Mouse (Mus musculus) hindbrain, embryonic 13.5 days (tissue): ENCODE data around the gene Prpf18. TPM values are rescaled to one million over a fixed set of nuclear protein-coding genes. Genes with fewer than 3 reads are reported as not detected.
"Not testable (repeated sequence)": the region's sequence is repeated elsewhere in the genome, so short reads cannot be mapped to it uniquely, and the experiment has no call there.

ENCODE experiments used
- ATAC-seq: fragments of 200-750 bp; cut with Nextera tagmentation; 2 replicates; pipeline ENCODE4 v1.8.0; 2017; ENCODE audit warnings: moderate TSS enrichment; ENCODE audit not compliant: low FRiP score
- H3K27ac ChIP-seq: fragments of 300-500 bp; sonication (generic); 2 replicates; pipeline ENCODE4 v1.5.1; 2015; ENCODE audit warnings: inconsistent platforms, mild to moderate bottlenecking, moderate library complexity
- H3K27me3 ChIP-seq: fragments of 300-500 bp; sonication (generic); 2 replicates; pipeline ENCODE4 v1.6.1; 2015; ENCODE audit warnings: mild to moderate bottlenecking, inconsistent platforms
- H3K36me3 ChIP-seq: fragments of 300-500 bp; sonication (generic); 2 replicates; pipeline ENCODE4 v1.6.1; 2015; ENCODE audit warnings: mild to moderate bottlenecking, inconsistent platforms
- H3K4me1 ChIP-seq: fragments of 300-500 bp; sonication (generic); replicated peaks from 2 replicates; pipeline ENCODE4 v1.6.1; 2015; ENCODE audit warnings: inconsistent platforms
- H3K4me2 ChIP-seq: fragments of 300-500 bp; sonication (generic); 2 replicates; pipeline ENCODE4 v1.6.1; 2015; ENCODE audit warnings: inconsistent platforms, mild to moderate bottlenecking, moderate library complexity
- H3K4me3 ChIP-seq: fragments of 300-500 bp; sonication (generic); 2 replicates; pipeline ENCODE4 v1.5.1; 2015; ENCODE audit warnings: mild to moderate bottlenecking, inconsistent platforms
- H3K9ac ChIP-seq: fragments of 300-500 bp; sonication (generic); 2 replicates; pipeline ENCODE4 v1.6.1; 2015; ENCODE audit warnings: mild to moderate bottlenecking, inconsistent platforms
- H3K9me3 ChIP-seq: fragments of 300-500 bp; sonication (generic); 2 replicates; pipeline ENCODE4 v1.6.1; 2016; ENCODE audit warnings: inconsistent platforms
- WGBS: fragments of 180-500 bp; shearing (Covaris S2); methylation state at CpG from one replicate; pipeline ENCODE4 v1.1.7; 2015; 5-methylcytosine and 5-hydroxymethylcytosine counted together
- polyA plus RNA-seq: library from polyadenylated mRNA; unstranded; fragments of >200 nt; fragmentation: Nextera tagmentation; extraction: Ambion mirVana; gene quantifications from 2 replicates; pipeline ENCODE4 v1.2.1, GENCODE M21; 2015

Gene Prpf18
- polyA plus RNA-seq, 1 experiment from 2014 or later: 47.8 TPM

DNA sequence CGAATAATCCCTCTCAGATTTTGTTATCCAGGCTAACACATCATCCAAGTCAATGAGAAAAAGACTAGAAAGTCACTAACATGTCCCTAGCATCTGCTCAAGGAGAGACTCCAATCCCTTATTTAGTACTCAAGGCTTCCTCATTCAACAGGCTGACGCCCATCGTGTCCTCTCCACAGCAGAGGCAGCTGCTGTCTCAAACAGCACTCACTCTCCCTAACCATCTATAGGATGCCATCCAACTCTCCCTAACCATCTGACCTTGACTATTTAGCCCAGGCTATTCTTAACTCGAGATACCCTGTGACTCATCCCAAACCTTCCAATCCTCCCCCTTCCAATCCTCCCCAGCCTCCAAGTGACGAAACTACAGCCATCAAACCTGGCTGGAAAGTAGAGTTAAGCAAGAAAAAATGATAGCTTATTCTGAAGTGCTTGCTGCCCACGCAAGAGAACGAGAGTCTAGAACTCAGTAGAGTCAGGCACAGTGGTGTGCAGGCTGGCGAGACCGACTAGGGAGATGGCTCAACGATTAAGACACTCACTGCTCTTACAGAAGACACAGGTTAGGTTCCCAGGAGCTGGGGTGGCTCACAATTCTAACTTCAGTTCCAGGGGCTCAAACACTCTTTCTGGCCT is 21.6 kb downstream of the Prpf18 start:
- H3K27me3 ChIP-seq: no peaks in the 10 kb centered on the region
- no peak overlapping the region for H3K27ac ChIP-seq
- no peaks in the 10 kb centered on the region for H3K4me1 ChIP-seq
- H3K4me2 ChIP-seq: no peak overlapping the region
- no peak for ATAC-seq
- no peaks in the 10 kb centered on the region for H3K9me3 ChIP-seq
- peaks cover 65% of the 10 kb centered on the region for H3K36me3 ChIP-seq
- H3K9ac ChIP-seq: no peak overlapping the region
- H3K4me3 ChIP-seq: no peak overlapping the region
- 96% methylated on average over 10 of the region's 10 CpGs for WGBS

DNA sequence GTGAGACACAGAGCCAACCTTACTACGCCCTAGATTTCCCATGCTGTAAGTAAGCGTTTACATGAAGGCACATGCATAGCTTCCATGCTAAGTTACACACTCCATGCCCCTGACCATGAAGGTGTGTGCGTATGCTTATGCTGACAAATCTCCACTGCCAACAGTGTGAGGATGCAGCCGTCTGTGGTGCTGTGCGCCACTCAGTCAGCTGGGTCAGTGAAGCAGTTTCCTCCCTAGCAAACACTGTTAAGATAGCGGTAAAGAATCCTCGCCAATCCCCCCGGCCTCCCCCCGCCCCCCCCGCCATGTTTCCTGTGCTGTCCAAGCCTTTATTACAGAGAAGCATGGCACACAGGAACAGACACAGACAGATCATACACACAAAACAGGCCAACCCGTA is 22.4 kb downstream of the Prpf18 start:
- WGBS: 95% methylated on average over 11 of the region's 11 CpGs
- Histone ChIP-seq H3K9ac (no peak overlapping the region), H3K4me3 (no peak overlapping the region), H3K27ac (no peak overlapping the region), H3K9me3 (no peaks in the 10 kb centered on the region), H3K4me1 (no peaks in the 10 kb centered on the region), H3K4me2 (no peak overlapping the region), H3K27me3 (no peaks in the 10 kb centered on the region), H3K36me3 (peaks cover 58% of the 10 kb centered on the region)
- no peak for ATAC-seq

DNA sequence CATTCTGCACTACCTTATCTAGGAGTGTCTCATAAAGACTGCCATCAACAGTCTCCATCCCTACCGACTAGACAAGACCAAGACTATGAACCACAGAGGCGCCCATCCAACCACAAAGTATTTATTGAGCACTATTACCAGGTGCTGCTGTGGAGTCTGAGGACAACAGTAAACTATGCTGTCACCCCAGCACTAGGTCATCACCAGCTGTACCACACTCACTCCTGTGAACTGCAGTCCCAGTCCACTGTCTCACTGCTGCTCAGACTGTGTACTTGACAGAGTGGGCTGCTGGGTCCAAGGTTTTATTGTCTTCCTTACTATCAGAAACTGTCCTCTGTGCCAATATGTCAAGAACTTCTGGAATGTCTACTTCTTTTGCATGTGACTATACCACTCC is 23.0 kb downstream of the Prpf18 start:
- ATAC-seq: no peak
- Histone ChIP-seq H3K4me2 (no peak overlapping the region), H3K4me1 (no peaks in the 10 kb centered on the region), H3K27ac (no peak overlapping the region), H3K36me3 (peaks cover 58% of the 10 kb centered on the region), H3K9ac (no peak overlapping the region), H3K4me3 (no peak overlapping the region), H3K9me3 (no peaks in the 10 kb centered on the region), H3K27me3 (no peaks in the 10 kb centered on the region)
- WGBS: 96% methylated on average over 2 of the region's 2 CpGs

GRCm38 (mm10) chr2:4626911-4627310 is 25.0 kb downstream of the Prpf18 start:
- H3K27me3 ChIP-seq: no peaks in the 10 kb centered on the region
- H3K4me2 ChIP-seq: no peak overlapping the region
- no peak for ATAC-seq
- no peak overlapping the region for H3K4me3 ChIP-seq
- no peak overlapping the region for H3K9ac ChIP-seq
- 95% methylated on average over 3 of the region's 3 CpGs for WGBS
- no peaks in the 10 kb centered on the region for H3K9me3 ChIP-seq
- no peaks in the 10 kb centered on the region for H3K4me1 ChIP-seq
- peaks cover 51% of the 10 kb centered on the region for H3K36me3 ChIP-seq
- no peak overlapping the region for H3K27ac ChIP-seq

DNA sequence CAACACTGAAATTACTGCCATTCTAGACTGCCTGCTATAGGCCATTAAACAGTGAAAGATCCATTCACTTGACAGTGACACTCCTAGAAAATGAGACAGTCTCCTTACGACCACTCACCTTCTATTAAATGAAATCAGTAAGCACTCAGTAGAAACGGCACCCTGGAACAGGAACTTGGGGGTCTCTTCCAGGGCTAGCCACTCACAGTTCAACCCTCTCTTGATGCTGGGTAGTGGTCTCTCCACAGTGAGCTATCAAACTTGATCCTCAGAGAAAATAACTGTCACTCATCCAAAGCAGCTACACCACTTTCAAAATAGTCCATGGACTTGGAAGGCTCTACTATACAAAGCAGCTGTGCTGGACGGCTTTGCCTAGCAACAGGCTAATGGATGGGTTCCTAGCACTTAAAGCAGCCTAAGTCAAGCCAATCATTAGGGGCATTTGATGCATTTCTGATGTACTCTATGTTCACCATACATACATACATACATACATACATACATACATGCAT is 30.4 kb downstream of the Prpf18 start:
- Histone ChIP-seq H3K4me1 (no peaks in the 10 kb centered on the region), H3K27ac (peak overlapping the region; percentile 6; the same call in 1 of the 2 replicates), H3K4me2 (no peak overlapping the region), H3K9me3 (no peaks in the 10 kb centered on the region), H3K27me3 (no peaks in the 10 kb centered on the region), H3K9ac (no peak overlapping the region), H3K36me3 (peaks cover 30% of the 10 kb centered on the region), H3K4me3 (no peak overlapping the region)
- no peak for ATAC-seq
- 79% methylated on average over 3 of the region's 3 CpGs for WGBS

GRCm38 (mm10) chr2:4620640-4621401 is 31.1 kb downstream of the Prpf18 start:
- Histone ChIP-seq H3K4me2 (no peak overlapping the region), H3K27me3 (no peaks in the 10 kb centered on the region), H3K9me3 (no peaks in the 10 kb centered on the region), H3K9ac (no peak overlapping the region), H3K27ac (peak overlapping the region; percentile 6; the same call in 1 of the 2 replicates), H3K4me1 (no peaks in the 10 kb centered on the region), H3K4me3 (no peak overlapping the region), H3K36me3 (peaks cover 24% of the 10 kb centered on the region)
- 76% methylated on average over 12 of the region's 12 CpGs for WGBS
- ATAC-seq: no peak

DNA sequence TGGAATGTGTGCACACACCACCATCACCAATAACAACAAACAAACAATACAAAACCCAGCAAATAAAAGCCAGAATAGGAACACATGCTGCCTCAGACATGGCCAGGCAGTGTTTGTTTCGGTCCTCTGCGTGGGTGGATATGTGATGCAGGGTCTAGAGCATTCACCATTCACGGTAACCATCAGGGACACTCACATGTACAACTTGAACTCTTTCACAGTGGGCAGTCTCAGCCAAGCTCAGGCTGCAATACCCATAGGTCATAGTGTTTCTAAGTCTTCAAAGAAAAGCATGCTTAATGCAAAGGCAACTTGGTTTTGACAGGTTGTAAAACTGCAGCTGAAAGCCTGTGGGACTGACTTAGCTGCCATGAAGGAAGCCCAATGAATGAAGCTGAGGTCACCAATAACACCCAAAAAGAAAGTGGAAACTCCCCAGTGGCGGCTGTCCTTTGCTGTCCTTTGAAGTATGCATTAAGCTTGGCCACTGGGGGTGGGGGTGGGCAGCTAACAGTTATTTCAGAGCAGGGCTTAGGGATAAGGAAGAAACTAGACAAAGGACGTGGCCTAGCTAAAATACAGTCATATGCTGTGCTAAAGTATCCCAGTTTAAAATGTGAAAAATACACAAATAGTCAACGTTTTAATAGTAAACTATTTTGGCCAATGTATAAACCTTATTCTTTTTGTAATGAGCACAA is 31.9 kb downstream of the Prpf18 start:
- 64% methylated on average over 6 of the region's 6 CpGs for WGBS
- Histone ChIP-seq H3K9ac (no peak overlapping the region), H3K36me3 (peaks cover 28% of the 10 kb centered on the region), H3K4me1 (no peaks in the 10 kb centered on the region), H3K4me3 (no peak overlapping the region), H3K27me3 (no peaks in the 10 kb centered on the region), H3K27ac (no peak overlapping the region), H3K4me2 (no peak overlapping the region), H3K9me3 (no peaks in the 10 kb centered on the region)
- ATAC-seq: no peak

GRCm38 (mm10) chr2:4619126-4619525 is 32.8 kb downstream of the Prpf18 start:
- not testable (repeated sequence) for H3K27me3 ChIP-seq, H3K27ac ChIP-seq, H3K9ac ChIP-seq, H3K4me1 ChIP-seq, H3K4me3 ChIP-seq, H3K4me2 ChIP-seq, ATAC-seq, H3K9me3 ChIP-seq
- H3K36me3 ChIP-seq: peaks cover 26% of the 10 kb centered on the region

DNA sequence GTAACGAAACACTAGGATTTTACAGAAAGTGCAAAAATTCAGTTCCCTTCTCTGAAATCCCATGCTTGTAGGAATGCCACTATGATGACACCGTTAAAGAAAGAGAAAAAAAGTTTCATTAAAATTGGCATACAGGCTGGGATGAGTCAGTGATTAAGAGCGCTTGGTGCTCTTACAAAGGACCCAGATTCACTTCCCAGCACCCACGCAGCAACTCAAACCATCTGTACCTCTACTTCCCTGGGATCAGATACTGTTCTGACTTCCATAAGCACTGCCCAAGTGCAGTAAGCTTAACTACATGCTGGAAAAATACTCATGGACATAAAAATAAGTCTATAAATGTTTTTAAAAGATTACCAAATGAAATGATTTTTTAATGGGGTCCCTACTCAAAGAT is 34.9 kb downstream of the Prpf18 start:
- no peaks in the 10 kb centered on the region for H3K4me1 ChIP-seq
- WGBS: 91% methylated on average over 4 of the region's 4 CpGs
- peaks cover 30% of the 10 kb centered on the region for H3K36me3 ChIP-seq
- no peak overlapping the region for H3K4me2 ChIP-seq
- no peaks in the 10 kb centered on the region for H3K27me3 ChIP-seq
- no peaks in the 10 kb centered on the region for H3K9me3 ChIP-seq
- no peak overlapping the region for H3K4me3 ChIP-seq
- no peak for ATAC-seq
- H3K27ac ChIP-seq: no peak overlapping the region
- no peak overlapping the region for H3K9ac ChIP-seq

DNA sequence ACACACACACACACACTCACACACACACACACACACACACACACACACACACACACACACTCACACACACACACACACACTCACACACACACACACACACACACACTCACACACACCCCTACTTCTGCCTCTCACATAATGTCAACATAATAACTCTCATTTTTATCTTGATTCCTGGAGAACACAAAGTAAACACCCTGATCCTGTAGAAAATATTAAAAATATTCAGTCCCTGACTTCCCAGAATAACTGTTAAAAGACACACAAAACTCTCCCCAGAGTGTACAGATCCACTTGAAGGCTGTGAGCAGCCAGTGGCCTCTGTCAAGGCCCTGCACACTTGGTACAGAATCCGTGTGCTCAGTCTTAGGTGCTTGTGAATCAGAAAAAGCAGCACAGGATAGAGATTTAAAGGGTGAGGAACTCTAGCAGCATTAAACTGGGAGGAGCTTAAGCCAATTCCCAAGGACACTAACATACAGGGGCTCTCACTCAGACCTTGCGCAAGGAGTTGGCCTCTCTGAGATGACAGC is 36.8 kb downstream of the Prpf18 start:
- H3K4me2 ChIP-seq: no peak overlapping the region
- H3K9me3 ChIP-seq: no peaks in the 10 kb centered on the region
- no peak for ATAC-seq
- no peak overlapping the region for H3K9ac ChIP-seq
- WGBS: 84% methylated on average over 2 of the region's 2 CpGs
- H3K4me3 ChIP-seq: no peak overlapping the region
- H3K4me1 ChIP-seq: no peaks in the 10 kb centered on the region
- H3K27ac ChIP-seq: no peak overlapping the region
- H3K27me3 ChIP-seq: no peaks in the 10 kb centered on the region
- peaks cover 42% of the 10 kb centered on the region for H3K36me3 ChIP-seq

DNA sequence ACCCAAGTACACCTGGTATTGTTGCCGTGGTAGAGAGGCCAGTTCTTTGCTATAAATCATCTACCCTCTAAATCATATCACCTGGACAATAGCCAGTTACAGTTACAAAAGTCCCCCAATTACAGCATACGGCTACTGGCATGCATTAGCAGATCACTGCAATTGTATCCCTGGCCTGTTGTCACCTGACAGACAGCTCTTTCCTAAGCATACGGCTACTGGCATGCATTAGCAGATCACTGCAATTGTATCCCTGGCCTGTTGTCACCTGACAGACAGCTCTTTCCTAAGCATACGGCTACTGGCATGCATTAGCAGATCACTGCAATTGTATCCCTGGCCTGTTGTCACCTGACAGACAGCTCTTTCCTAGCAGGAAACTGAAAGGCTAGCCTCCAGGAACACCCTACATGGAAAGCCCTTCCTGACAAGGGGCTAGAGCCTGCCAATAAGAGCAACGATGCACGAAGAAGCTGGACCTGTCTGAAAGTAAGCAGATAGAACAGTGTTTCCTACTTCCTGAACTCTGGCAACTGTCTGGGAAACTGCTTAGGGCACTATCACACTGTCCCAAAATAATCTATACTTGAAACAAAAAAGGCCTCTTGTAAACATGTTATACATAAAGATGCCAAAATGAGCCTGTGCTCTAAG is 37.5 kb downstream of the Prpf18 start:
- not testable (repeated sequence) for H3K4me3 ChIP-seq, H3K9me3 ChIP-seq, H3K27ac ChIP-seq, H3K9ac ChIP-seq, H3K27me3 ChIP-seq, H3K4me1 ChIP-seq, ATAC-seq, H3K4me2 ChIP-seq
- peaks cover 48% of the 10 kb centered on the region for H3K36me3 ChIP-seq
- WGBS: 68% methylated on average over 6 of the region's 6 CpGs

DNA sequence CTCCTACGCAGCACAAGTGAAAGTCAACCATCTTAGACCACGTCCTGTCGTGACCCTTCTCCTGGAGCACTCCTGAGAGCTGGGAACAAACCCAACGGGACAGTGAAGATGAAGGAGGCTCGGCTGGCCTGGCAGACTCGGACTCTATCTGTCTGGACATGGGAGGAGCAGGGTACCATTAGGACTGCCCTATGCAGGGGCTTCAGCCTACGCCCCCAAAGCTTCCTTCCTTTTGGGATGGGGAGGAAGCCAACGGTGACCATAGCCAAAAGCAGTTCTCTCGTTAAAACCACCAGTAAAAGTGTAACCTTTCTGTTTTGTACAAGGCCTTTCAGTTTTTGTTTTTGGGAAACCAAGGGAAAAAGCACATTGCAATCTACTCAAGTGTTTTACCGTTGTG is 40.2 kb downstream of the Prpf18 start:
- Histone ChIP-seq H3K4me1 (no peaks in the 10 kb centered on the region), H3K4me2 (no peak overlapping the region), H3K4me3 (no peak overlapping the region), H3K9me3 (no peaks in the 10 kb centered on the region), H3K27ac (no peak overlapping the region), H3K27me3 (no peaks in the 10 kb centered on the region), H3K9ac (no peak overlapping the region), H3K36me3 (peaks cover 75% of the 10 kb centered on the region)
- 95% methylated on average over 10 of the region's 10 CpGs for WGBS
- ATAC-seq: no peak
